Mouse (Mus musculus) forebrain, embryonic 14.5 days (tissue): ENCODE measurements at regions not wholly inside any gene's neighbourhood (a gene's known extent, or its start where the extent isn't known, plus 50 kb on each side); places are given as distances from the start of the nearest gene placed in this dataset.
A peak's percentile ranks its signal among the peaks of the same experiment; 100 is the strongest.

Experiments
- ATAC-seq: fragments of 200-750 bp; cut with Nextera tagmentation; 2 replicates; pipeline ENCODE4 v1.8.0; 2017; ENCODE audit warnings: mild to moderate bottlenecking, moderate library complexity
- DNase-seq: peaks from one replicate; pipeline ENCODE4 v3.0.0-alpha.2; 2015; ENCODE audit warnings: low spot score
- H3K27ac ChIP-seq: fragments of 300-500 bp; sonication (generic); 2 replicates; pipeline ENCODE4 v1.5.1; 2014; ENCODE audit warnings: low read depth, mild to moderate bottlenecking, control low read depth, low read length, moderate library complexity
- H3K27me3 ChIP-seq: fragments of 300-500 bp; sonication (generic); replicated peaks from 2 replicates; pipeline ENCODE4 v1.6.1; 2014; ENCODE audit warnings: low read length, control low read depth, mixed read lengths; ENCODE audit not compliant: control insufficient read depth, insufficient read depth
- H3K36me3 ChIP-seq: fragments of 300-500 bp; sonication (generic); 2 replicates; pipeline ENCODE4 v1.6.1; 2014; ENCODE audit warnings: low read length, control low read depth; ENCODE audit not compliant: control insufficient read depth, insufficient read depth
- H3K4me1 ChIP-seq: fragments of 300-500 bp; sonication (generic); 2 replicates; pipeline ENCODE4 v1.6.1; 2014; ENCODE audit warnings: antibody characterized with exemption, low read length, control low read depth; ENCODE audit not compliant: control insufficient read depth, insufficient read depth
- H3K4me2 ChIP-seq: fragments of 300-500 bp; sonication (generic); 2 replicates; pipeline ENCODE4 v1.6.1; 2014; ENCODE audit warnings: mild to moderate bottlenecking, control low read depth, low read length
- H3K4me3 ChIP-seq: fragments of 300-500 bp; sonication (generic); 2 replicates; pipeline ENCODE4 v1.5.1; 2014; ENCODE audit warnings: low read depth, low read length, control low read depth
- H3K9ac ChIP-seq: fragments of 300-500 bp; sonication (generic); 2 replicates; pipeline ENCODE4 v1.6.1; 2014; ENCODE audit warnings: mild to moderate bottlenecking, low read length, control low read depth, moderate library complexity
- H3K9me3 ChIP-seq: fragments of 300-500 bp; sonication (generic); replicated peaks from 2 replicates; pipeline ENCODE4 v1.6.1; 2016; ENCODE audit warnings: low read length, control low read depth, mixed read lengths; ENCODE audit not compliant: control insufficient read depth
- WGBS: fragments of 180-500 bp; shearing (Covaris S2); extraction: QIAGEN DNeasy Blood & Tissue Kit; methylation state at CpG from one replicate; pipeline ENCODE4 v1.1.7; 2014; 5-methylcytosine and 5-hydroxymethylcytosine counted together

DNA sequence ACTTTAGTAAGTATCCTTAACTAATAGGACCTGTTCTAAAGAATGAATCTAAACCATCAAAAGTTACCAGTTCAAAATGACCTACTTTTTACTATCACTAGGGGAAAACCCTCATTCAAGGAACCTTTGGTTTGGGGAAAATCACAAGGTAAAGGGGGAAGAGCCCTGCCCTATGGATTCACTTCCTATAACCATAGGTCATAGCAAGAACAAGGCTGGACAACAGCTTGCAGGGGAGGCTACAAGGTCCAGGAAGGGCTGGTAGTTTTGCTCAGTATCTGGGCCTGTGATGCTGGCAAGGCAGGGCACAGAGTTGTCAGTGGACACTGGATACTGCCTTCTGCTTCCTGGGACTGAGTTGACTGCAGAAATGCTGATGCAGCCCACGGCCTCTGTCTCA lies 109.1 kb upstream of the Peli1 start:
- ATAC-seq: no peak
- Histone ChIP-seq H3K4me3 (no peak overlapping the region), H3K4me2 (no peak overlapping the region), H3K9ac (no peak overlapping the region), H3K27ac (no peak overlapping the region), H3K27me3 (no peaks in the 10 kb centered on the region), H3K4me1 (no peaks in the 10 kb centered on the region; the same call in 1 of the 2 replicates), H3K36me3 (no peaks in the 10 kb centered on the region), H3K9me3 (no peaks in the 10 kb centered on the region)
- 95% methylated on average over 1 of the region's 1 CpGs for WGBS
- DNase-seq: no peak

DNA sequence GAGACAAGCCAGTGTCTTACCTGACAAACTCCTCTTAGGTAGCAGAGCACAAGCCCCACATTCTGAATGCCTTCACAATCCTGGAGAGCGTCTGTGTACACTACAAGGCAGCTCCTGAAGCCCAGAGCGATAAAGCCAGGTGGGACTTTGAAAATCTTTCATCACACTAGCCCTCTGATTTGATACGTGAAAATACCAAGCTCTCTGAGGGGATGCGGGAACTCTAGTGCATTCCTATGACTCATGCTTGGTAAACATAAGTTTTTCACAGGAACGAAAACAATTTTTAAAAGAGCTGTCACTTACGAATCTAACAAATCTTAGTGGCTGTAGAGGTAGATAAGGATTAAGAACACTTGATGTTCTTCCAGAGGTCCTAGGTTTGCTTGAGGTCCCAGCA lies 108.6 kb upstream of the Peli1 start:
- 87% methylated on average over 6 of the region's 6 CpGs for WGBS
- no peak overlapping the region for H3K4me3 ChIP-seq
- DNase-seq (no peak), ATAC-seq (no peak)
- H3K27ac ChIP-seq: no peak overlapping the region
- H3K9me3 ChIP-seq: no peaks in the 10 kb centered on the region
- H3K4me2 ChIP-seq: no peak overlapping the region
- no peaks in the 10 kb centered on the region for H3K36me3 ChIP-seq
- no peak overlapping the region for H3K9ac ChIP-seq
- H3K27me3 ChIP-seq: no peaks in the 10 kb centered on the region
- no peaks in the 10 kb centered on the region; the same call in 1 of the 2 replicates for H3K4me1 ChIP-seq

DNA sequence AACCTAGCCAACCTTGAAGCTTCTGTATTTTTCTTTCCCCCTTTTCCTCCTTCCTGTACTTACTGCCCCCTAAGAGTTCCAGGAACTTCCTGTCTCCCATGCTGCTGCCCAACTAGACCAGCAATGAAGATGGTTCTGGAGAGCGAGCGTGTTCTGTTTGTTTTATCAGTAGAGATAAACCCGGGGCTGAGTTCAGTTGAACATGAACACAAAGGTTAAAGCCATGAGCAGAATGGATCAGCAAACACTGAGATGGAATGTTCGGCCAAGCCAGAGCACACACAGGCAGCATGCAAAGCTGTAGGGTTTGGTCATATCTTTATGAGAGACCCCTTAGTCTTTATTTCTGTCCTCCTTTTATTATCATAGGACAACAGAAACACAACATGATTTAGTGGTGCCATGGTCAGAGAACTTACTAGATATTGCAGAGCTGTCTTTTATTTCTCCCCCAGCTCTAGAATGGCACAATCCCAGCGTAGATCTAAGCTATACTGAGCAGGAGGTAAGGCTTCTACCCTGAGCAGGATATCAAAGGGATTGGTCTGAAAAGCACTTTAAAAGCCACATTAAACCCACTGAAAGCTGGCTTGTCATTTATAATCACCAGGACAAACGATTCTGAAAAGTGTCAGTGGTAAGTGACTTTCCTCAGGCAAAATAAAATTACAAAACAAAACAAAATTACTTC lies 105.9 kb upstream of the Peli1 start:
- no peak overlapping the region for H3K4me3 ChIP-seq
- peaks cover 3% of the 10 kb centered on the region; the same call in 1 of the 2 replicates for H3K4me1 ChIP-seq
- no peaks in the 10 kb centered on the region for H3K27me3 ChIP-seq
- no peak overlapping the region for H3K27ac ChIP-seq
- DNase-seq (no peak), ATAC-seq (no peak)
- no peak overlapping the region for H3K9ac ChIP-seq
- no peaks in the 10 kb centered on the region for H3K36me3 ChIP-seq
- no peaks in the 10 kb centered on the region for H3K9me3 ChIP-seq
- WGBS: 64% methylated on average over 6 of the region's 6 CpGs
- H3K4me2 ChIP-seq: no peak overlapping the region

DNA sequence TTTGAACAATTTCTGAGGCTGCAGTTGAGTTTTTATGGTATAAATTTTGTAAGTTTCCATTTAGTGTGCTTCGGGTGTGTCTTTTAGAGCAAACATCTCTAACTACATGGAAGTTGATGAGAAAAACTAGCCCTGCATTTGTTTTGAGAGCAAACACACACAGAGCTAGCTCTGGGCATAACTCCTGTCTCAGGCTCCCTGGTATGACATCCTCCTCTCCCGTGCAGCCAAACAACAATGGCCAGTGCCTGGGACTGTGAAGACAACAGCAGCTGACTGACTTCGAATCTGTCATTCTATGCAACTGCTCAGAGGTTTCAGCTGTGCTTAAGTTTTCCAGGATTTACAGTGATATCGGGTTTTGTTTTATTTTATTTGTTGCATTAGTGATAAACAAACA lies 105.3 kb upstream of the Peli1 start:
- H3K9me3 ChIP-seq: no peaks in the 10 kb centered on the region
- H3K36me3 ChIP-seq: no peaks in the 10 kb centered on the region
- H3K4me2 ChIP-seq: no peak overlapping the region
- ATAC-seq (no peak), DNase-seq (no peak)
- 54% methylated on average over 4 of the region's 4 CpGs for WGBS
- H3K4me1 ChIP-seq: peaks cover 3% of the 10 kb centered on the region; the same call in 1 of the 2 replicates
- no peak overlapping the region for H3K4me3 ChIP-seq
- no peak overlapping the region for H3K9ac ChIP-seq
- no peaks in the 10 kb centered on the region for H3K27me3 ChIP-seq
- no peak overlapping the region for H3K27ac ChIP-seq

DNA sequence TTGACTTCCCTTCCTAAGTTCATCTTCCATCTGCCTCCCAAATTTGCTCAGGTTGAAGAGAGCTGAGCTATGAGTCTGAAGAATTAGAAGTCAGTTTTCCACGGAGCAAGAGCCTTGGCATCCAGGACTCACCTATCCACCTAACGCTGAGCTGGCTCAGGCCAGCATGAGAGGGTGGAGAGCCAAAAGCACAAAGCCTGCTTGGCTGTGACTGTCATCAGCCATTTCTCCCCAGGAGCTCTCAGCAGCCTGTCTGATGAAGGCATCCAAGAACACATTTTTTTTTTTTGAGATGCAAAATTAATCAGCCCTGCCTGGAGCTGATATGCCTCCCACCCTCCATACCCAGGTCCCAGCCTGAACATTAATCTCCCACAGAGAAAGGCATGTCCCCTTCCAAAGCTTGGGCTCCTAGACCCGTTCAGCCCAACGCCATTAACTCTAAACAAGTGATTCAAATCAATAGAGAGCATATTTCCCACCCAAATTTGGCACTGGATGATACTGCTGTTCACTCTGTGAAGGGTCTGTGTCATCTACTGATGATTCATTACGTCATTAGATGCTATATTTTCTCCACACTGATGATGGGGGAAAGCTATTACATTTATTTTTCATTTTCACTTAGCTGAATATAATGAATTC lies 103.8 kb upstream of the Peli1 start:
- 0 out of 2 replicates have a peak overlapping the region, but pooled peaks have one; percentile 4 for H3K4me2 ChIP-seq
- H3K9ac ChIP-seq: no peak overlapping the region
- DNase-seq: no peak
- no peaks in the 10 kb centered on the region for H3K27me3 ChIP-seq
- no peaks in the 10 kb centered on the region for H3K36me3 ChIP-seq
- H3K4me1 ChIP-seq: peaks cover 3% of the 10 kb centered on the region; the same call in 1 of the 2 replicates
- 52% methylated on average over 5 of the region's 5 CpGs for WGBS
- H3K27ac ChIP-seq: peak overlapping the region; percentile 84
- ATAC-seq: peak; percentile 52
- no peak overlapping the region for H3K4me3 ChIP-seq
- no peaks in the 10 kb centered on the region for H3K9me3 ChIP-seq

DNA sequence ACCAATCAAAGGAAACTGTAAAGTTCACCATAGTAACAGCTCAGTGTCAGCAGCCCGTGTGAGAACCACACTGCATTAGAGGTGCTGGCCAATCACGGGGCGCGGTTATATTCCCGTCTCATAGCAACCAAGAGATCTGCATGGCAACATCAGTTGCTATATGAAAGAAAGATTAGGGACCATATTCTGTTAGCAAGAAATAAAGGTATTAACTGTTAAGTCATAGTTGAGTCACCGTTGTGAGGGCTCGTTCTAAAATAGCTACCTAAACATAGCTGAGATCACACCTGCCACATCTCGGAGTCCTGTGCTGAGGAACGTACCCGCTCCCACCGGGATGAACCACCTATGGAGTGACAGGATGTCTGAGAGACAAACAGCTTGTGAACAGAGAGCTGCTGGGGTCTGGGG lies 103.2 kb upstream of the Peli1 start:
- WGBS: 73% methylated on average over 11 of the region's 11 CpGs
- Histone ChIP-seq H3K27ac (peak overlapping the region; percentile 83), H3K36me3 (no peaks in the 10 kb centered on the region), H3K27me3 (no peaks in the 10 kb centered on the region), H3K4me3 (no peak overlapping the region), H3K4me2 (peak overlapping the region; percentile 12; the same call in 1 of the 2 replicates), H3K9ac (no peak overlapping the region), H3K4me1 (peaks cover 3% of the 10 kb centered on the region; the same call in 1 of the 2 replicates), H3K9me3 (no peaks in the 10 kb centered on the region)
- peak; percentile 85 for DNase-seq
- ATAC-seq: peak; percentile 96

DNA sequence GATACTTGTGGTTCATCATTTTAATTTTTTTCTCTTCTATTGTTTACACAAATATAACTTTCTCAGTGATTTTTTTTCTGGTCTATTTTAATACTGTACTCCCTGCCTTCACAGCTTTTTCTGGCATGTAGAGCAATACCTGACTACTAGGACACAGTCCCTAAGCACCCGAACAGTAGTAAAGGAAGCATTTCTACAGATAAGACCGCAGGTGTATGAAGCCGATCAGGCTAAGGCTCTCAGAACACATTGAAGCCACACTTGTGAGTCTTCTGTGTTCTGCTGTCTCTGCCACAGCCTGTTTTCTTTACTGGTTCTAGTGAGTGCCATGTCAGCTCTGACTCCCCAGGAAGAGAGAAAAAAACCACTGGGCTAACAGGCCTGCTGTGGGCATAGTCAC lies 102.2 kb upstream of the Peli1 start:
- 87% methylated on average over 3 of the region's 3 CpGs for WGBS
- H3K27me3 ChIP-seq: no peaks in the 10 kb centered on the region
- no peak overlapping the region; the same call in 1 of the 2 replicates for H3K27ac ChIP-seq

DNA sequence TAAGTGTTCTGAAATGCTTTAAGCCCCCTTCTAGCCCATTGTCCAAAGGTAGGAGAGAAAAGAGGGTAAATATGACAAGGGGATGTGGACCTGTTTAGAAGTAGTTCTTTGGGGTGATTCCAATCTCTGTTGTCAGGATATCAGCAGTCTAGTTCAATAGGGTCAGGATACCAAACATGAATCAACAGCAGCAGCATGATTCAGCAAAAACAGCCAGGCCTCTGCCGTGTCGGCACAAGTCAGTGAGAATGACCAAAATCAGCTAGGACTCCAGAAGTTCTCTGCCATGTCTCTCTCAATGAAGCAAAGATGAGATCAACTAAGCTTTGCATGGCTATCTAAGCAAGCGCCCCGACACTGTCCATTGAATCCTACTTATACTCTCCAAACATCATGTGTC lies 97.5 kb upstream of the Peli1 start:
- H3K9ac ChIP-seq: no peak overlapping the region
- no peak for ATAC-seq
- no peaks in the 10 kb centered on the region for H3K27me3 ChIP-seq
- no peaks in the 10 kb centered on the region for H3K9me3 ChIP-seq
- no peaks in the 10 kb centered on the region for H3K4me1 ChIP-seq
- no peak for DNase-seq
- no peak overlapping the region for H3K4me2 ChIP-seq
- H3K36me3 ChIP-seq: no peaks in the 10 kb centered on the region
- no peak overlapping the region for H3K4me3 ChIP-seq
- 93% methylated on average over 4 of the region's 4 CpGs for WGBS
- H3K27ac ChIP-seq: no peak overlapping the region

More for the DNA sequence above, 102.2 kb upstream of the Peli1 start:
- peaks cover 3% of the 10 kb centered on the region; the same call in 1 of the 2 replicates for H3K4me1 ChIP-seq
- ATAC-seq (no peak), DNase-seq (no peak)
- H3K36me3 ChIP-seq: no peaks in the 10 kb centered on the region
- H3K4me3 ChIP-seq: no peak overlapping the region
- no peak overlapping the region for H3K9ac ChIP-seq
- no peak overlapping the region for H3K4me2 ChIP-seq
- no peaks in the 10 kb centered on the region for H3K9me3 ChIP-seq

DNA sequence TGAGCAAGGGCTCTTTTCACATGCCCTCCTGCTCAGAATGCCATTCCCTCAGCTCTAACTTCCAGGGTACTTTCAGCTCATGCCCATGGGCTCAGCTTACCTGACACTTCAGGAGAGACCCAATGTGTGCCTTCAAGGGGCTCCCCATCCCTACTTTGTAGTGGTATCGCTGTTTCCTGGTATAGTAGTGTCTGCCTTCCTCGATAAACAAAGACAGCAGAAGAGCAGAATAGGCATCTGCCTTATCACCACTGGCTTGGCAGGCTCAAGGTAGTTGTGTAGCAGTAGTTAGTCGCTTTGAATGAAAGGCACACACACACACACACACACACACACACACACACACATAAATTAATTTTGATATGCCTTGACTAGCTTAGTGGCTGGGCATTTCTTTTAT lies 89.7 kb upstream of the Peli1 start:
- H3K27me3 ChIP-seq: no peaks in the 10 kb centered on the region
- no peak overlapping the region for H3K4me2 ChIP-seq
- no peak for DNase-seq
- no peaks in the 10 kb centered on the region for H3K36me3 ChIP-seq
- H3K4me3 ChIP-seq: no peak overlapping the region
- H3K27ac ChIP-seq: no peak overlapping the region
- no peaks in the 10 kb centered on the region for H3K4me1 ChIP-seq
- ATAC-seq: no peak
- no peaks in the 10 kb centered on the region for H3K9me3 ChIP-seq
- 91% methylated on average over 3 of the region's 3 CpGs for WGBS
- H3K9ac ChIP-seq: no peak overlapping the region
